Mouse (Mus musculus): Measurements from ENCODE around the gene Fsd2. TPM values are rescaled to one million over a fixed set of nuclear protein-coding genes. Genes with fewer than 3 reads are reported as not detected.
A peak's percentile ranks its signal among the peaks of the same experiment; 100 is the strongest.

Fsd2 gene
- polyA plus RNA-seq, 1 experiment from 2014 or later = 0.09 TPM

DNA sequence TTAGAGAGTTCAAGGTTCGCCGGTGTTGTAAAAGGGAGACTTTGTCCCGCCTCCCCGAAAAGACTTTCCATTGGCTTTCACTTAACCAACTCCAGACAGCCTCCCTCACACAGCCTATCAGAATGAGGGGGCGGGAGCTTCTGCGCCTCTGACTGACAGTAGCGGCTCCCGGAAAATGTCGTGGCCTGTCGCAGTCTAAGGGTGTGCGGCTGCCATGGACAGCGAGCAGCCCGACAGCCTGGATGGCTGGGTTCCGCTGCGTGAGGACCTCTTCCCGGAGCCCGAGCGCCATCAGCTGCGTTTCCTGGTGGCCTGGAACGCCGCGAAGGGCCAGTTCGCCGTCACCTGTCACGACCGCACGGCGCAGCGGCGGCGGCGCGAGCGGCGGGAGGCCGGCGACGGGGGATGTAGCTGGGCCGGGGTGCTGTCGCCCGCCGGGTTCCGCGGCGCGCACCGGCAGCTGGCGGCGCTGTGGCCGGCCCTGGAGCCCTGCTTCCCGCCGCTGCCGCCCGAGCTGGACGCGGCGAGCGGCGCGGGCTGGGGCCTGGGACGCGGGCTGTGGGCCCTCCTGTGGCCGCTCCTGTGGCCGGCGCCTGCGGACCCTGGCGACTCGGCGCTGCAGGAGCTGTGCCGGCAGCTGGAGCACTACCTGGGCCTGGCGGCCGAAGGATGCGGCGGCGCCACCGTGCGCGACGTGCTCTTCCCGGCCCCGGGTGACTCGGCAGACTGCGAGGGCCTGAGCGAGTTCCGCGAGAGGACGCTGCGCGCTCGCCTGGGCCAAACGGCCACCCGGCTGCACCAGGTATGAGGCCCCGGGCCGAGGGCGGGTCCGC lies 4.6 kb upstream of the Fsd2 start, which contains the start of gene Whamm:
Gene Whamm, plus strand, starts transcription at position 159 of the 833 bp plus-strand sequence.
- under 1% methylated on average over 96 of the region's 96 CpGs for WGBS
- peaks cover 15% of the 10 kb centered on the region for H3K36me3 ChIP-seq
- H3K4me1 ChIP-seq (replicated peaks) = peaks cover 24% of the 10 kb centered on the region
- H3K27me3 ChIP-seq = no peaks in the 10 kb centered on the region
- ATAC-seq (ENCODE audit: low FRiP score) = peak; percentile 100
- H3K9ac ChIP-seq = peak within 1 kb of the TSS; percentile 94
- peak within 1 kb of the TSS; percentile 97 for H3K27ac ChIP-seq
- peak within 1 kb of the TSS; percentile 66 for H3K4me2 ChIP-seq
- peak within 1 kb of the TSS; percentile 88 for H3K4me3 ChIP-seq
- H3K9me3 ChIP-seq = no peaks in the 10 kb centered on the region

- no peaks in the 10 kb centered on the region for H3K27me3 ChIP-seq
- H3K36me3 ChIP-seq = peaks cover 9% of the 10 kb centered on the region
- H3K4me3 ChIP-seq = peak overlapping the region; percentile 88
- no peaks in the 10 kb centered on the region for H3K9me3 ChIP-seq
- no peak overlapping the region for H3K9ac ChIP-seq
- WGBS = under 1% methylated on average over 5 of the region's 5 CpGs
- H3K27ac ChIP-seq = no peak overlapping the region
- H3K4me2 ChIP-seq = peak overlapping the region; percentile 66
- H3K4me1 ChIP-seq (replicated peaks) = peaks cover 25% of the 10 kb centered on the region
- ATAC-seq (ENCODE audit: low FRiP score) = no peak
Observed at GRCm38 (mm10) chr7:81570752-81571107, 4.0 kb upstream of the Fsd2 start.

GRCm38 (mm10) chr7:81570271-81570670 lies 3.5 kb upstream of the Fsd2 start:
- H3K4me1 ChIP-seq (replicated peaks) = peaks cover 28% of the 10 kb centered on the region
- H3K4me3 ChIP-seq = no peak overlapping the region
- WGBS = 89% methylated on average over 3 of the region's 3 CpGs

DNA sequence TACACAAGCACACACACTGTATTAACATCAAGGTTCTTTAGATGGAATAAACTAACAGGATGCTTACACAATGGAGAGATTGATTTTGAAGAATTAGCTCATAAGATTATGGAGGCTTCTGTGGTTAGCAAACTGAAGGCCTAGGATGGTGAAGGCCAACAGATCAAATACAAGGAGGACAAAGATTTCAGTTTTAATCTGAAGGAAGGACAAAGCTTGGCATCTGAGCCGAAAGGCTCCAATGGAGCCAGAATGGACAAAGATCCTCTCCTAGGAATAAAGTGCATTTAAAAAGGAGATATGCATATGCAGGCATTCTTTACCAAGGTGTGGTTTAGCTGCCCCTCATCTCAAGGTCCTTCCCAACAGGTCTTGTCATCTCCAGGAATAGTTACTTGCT lies 3.1 kb upstream of the Fsd2 start:
- Histone ChIP-seq H3K4me1 (replicated peaks) (peaks cover 28% of the 10 kb centered on the region), H3K4me2 (no peak overlapping the region), H3K36me3 (peaks cover under 1% of the 10 kb centered on the region; the same call in 1 of the 2 replicates), H3K9me3 (no peaks in the 10 kb centered on the region), H3K9ac (no peak overlapping the region), H3K27me3 (no peaks in the 10 kb centered on the region), H3K27ac (no peak overlapping the region), H3K4me3 (no peak overlapping the region)
- ATAC-seq (ENCODE audit: low FRiP score) = no peak
- 100% methylated on average over 1 of the region's 1 CpGs for WGBS

More at GRCm38 (mm10) chr7:81570271-81570670, 3.5 kb upstream of the Fsd2 start:
- no peak overlapping the region for H3K27ac ChIP-seq
- ATAC-seq (ENCODE audit: low FRiP score) = no peak
- no peaks in the 10 kb centered on the region for H3K9me3 ChIP-seq
- H3K9ac ChIP-seq = no peak overlapping the region
- peaks cover 5% of the 10 kb centered on the region; the same call in 1 of the 2 replicates for H3K36me3 ChIP-seq
- no peaks in the 10 kb centered on the region for H3K27me3 ChIP-seq
- no peak overlapping the region for H3K4me2 ChIP-seq

- 94% methylated on average over 5 of the region's 5 CpGs for WGBS
- Histone ChIP-seq H3K4me2 (no peak overlapping the region), H3K9ac (no peak overlapping the region), H3K36me3 (no peaks in the 10 kb centered on the region), H3K27ac (no peak overlapping the region), H3K4me3 (no peak overlapping the region), H3K9me3 (no peaks in the 10 kb centered on the region), H3K4me1 (replicated peaks) (peaks cover 14% of the 10 kb centered on the region), H3K27me3 (no peaks in the 10 kb centered on the region)
- ATAC-seq (ENCODE audit: low FRiP score) = no peak
Observed at GRCm38 (mm10) chr7:81567396-81567795, 652 bp upstream of the Fsd2 start.

DNA sequence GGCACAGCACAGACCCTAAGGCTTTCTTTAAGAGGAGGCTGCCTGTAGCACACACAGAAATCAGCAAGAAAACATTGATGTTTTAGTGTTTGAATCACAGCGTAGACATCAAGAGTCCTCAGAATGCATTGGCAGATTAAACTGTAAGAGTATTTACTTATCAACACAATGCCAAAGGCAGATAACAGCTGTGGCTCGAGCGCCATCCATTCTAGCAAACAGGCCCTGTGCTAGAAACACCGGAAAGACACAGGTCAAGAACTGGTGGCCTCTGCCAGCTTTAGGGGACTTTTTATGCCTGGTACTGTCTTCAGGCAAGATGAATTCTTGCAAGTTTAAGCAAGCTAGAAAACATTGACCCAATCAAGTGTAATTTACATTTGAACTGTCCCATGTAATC lies 412 bp downstream of the Fsd2 start:
- Histone ChIP-seq H3K36me3 (no peaks in the 10 kb centered on the region), H3K4me3 (no peak overlapping the region), H3K4me2 (no peak overlapping the region), H3K27me3 (no peaks in the 10 kb centered on the region), H3K27ac (no peak overlapping the region), H3K4me1 (replicated peaks) (peaks cover 9% of the 10 kb centered on the region; the same call in 1 of the 2 replicates), H3K9ac (no peak overlapping the region), H3K9me3 (no peaks in the 10 kb centered on the region)
- 86% methylated on average over 4 of the region's 4 CpGs for WGBS
- no peak for ATAC-seq (ENCODE audit: low FRiP score)

DNA sequence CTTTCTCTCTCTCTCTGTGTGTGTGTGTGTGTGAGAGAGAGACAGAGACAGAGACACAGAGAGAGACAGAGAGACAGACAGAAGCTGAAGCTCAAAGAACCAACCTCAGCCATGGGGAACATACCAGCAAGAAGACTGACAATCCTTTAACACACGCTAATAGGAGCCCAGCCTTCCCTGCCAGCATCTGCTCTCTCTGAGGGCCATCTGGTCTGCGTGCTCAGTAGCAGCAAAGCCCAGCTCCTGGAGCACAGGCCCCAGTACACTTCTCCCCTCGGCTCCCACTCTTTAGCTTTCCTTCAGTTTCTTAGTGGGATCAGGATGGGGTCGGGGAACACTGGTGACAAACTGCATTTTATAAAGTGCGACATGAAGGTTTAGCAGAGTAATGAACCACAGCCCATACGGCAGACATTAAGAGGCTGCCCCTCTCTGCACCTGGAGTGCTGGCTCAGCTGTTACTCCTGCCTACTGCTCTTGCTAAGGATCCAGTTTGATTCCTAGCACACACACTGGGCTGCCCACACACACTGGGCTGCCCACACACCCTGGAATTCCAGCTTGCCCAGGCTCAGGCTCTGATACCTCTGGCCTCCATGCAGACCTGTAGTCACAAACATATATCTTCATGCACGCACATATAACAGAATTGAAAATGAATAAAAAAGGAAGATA lies 1.2 kb downstream of the Fsd2 start:
- Histone ChIP-seq H3K4me2 (no peak overlapping the region), H3K9me3 (no peaks in the 10 kb centered on the region)

DNA sequence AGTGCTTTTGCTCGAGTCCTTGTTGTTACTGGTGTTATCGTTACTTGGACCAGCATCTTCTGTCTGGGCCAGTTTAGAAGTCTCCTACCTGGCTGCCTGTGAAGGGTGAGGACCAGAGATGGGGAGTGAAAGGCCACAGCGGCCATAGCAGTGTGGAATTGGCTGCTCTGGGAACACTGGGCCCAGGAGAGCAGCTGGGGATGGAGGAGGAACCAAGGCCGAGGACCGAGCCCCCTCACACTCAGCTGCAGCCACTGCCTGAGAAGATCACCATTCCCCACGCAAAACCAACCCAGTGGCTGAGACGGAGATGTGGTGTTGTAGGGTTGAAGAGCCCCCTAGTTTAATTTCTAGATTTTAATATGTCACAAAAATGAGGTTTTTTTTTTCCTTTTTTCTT lies 2.0 kb downstream of the Fsd2 start:
- Histone ChIP-seq H3K27ac (peak overlapping the region; percentile 62; the same call in 1 of the 2 replicates), H3K36me3 (no peaks in the 10 kb centered on the region), H3K4me2 (no peak overlapping the region), H3K9me3 (no peaks in the 10 kb centered on the region), H3K4me1 (replicated peaks) (peaks cover 20% of the 10 kb centered on the region), H3K9ac (no peak overlapping the region), H3K27me3 (no peaks in the 10 kb centered on the region), H3K4me3 (no peak overlapping the region)
- no peak for ATAC-seq (ENCODE audit: low FRiP score)
- 80% methylated on average over 7 of the region's 7 CpGs for WGBS

More for the DNA sequence above, 1.2 kb downstream of the Fsd2 start:
- H3K36me3 ChIP-seq = no peaks in the 10 kb centered on the region
- H3K4me3 ChIP-seq = no peak overlapping the region
- H3K9ac ChIP-seq = peak overlapping the region; percentile 29; the same call in 1 of the 2 replicates
- peaks cover 12% of the 10 kb centered on the region for H3K4me1 ChIP-seq (replicated peaks)
- H3K27me3 ChIP-seq = no peaks in the 10 kb centered on the region
- peak; percentile 44; the same call in 1 of the 2 replicates for ATAC-seq (ENCODE audit: low FRiP score)
- peak overlapping the region; percentile 62 for H3K27ac ChIP-seq
- WGBS = 54% methylated on average over 7 of the region's 7 CpGs

- ATAC-seq (ENCODE audit: low FRiP score) = no peak
- no peak overlapping the region for H3K4me2 ChIP-seq
- no peak overlapping the region for H3K4me3 ChIP-seq
- no peak overlapping the region for H3K27ac ChIP-seq
- H3K9ac ChIP-seq = no peak overlapping the region
- peaks cover 22% of the 10 kb centered on the region for H3K4me1 ChIP-seq (replicated peaks)
- H3K9me3 ChIP-seq = no peaks in the 10 kb centered on the region
- no peaks in the 10 kb centered on the region for H3K27me3 ChIP-seq
- WGBS = 83% methylated on average over 4 of the region's 4 CpGs
- no peaks in the 10 kb centered on the region for H3K36me3 ChIP-seq
Observed at GRCm38 (mm10) chr7:81563506-81564015, 3.2 kb downstream of the Fsd2 start.

DNA sequence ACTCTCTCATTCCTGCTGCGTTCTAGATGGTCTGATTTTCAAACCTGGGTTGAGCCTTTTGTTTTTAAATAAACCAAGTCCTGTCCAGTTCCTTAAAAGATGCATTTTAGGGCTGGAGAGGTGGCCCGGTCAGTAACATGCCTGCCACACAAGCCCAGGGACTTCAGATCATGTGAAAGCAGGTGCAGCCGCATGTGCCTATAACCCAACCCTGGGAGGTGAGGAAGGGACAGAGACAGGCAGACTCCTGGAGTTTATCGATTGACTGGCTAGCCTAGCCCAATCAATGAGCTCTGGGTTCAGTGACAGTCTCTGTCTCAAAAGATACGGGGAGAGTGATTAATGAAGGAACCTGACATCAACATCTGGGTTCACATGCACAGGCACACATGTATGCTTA lies 5.5 kb downstream of the Fsd2 start:
- H3K9me3 ChIP-seq = no peaks in the 10 kb centered on the region
- H3K9ac ChIP-seq = no peak overlapping the region
- 68% methylated on average over 5 of the region's 5 CpGs for WGBS
- H3K4me1 ChIP-seq (replicated peaks) = peaks cover 25% of the 10 kb centered on the region
- H3K4me2 ChIP-seq = no peak overlapping the region
- no peaks in the 10 kb centered on the region for H3K36me3 ChIP-seq
- H3K27me3 ChIP-seq = no peaks in the 10 kb centered on the region
- no peak overlapping the region for H3K4me3 ChIP-seq
- H3K27ac ChIP-seq = peak overlapping the region; percentile 14
- no peak for ATAC-seq (ENCODE audit: low FRiP score)

GRCm38 (mm10) chr7:81560101-81561049 lies 6.4 kb downstream of the Fsd2 start:
- 59% methylated on average over 8 of the region's 8 CpGs for WGBS
- H3K36me3 ChIP-seq = no peaks in the 10 kb centered on the region
- peak overlapping the region; percentile 23 for H3K27ac ChIP-seq
- ATAC-seq (ENCODE audit: low FRiP score) = 0 out of 2 replicates have a peak, but pooled peaks have one; percentile 21
- no peak overlapping the region for H3K4me2 ChIP-seq
- H3K4me3 ChIP-seq = no peak overlapping the region
- peaks cover 21% of the 10 kb centered on the region for H3K4me1 ChIP-seq (replicated peaks)
- H3K27me3 ChIP-seq = no peaks in the 10 kb centered on the region
- H3K9ac ChIP-seq = no peak overlapping the region
- no peaks in the 10 kb centered on the region for H3K9me3 ChIP-seq
